Mouse (Mus musculus): ENCODE measurements around the gene Metap1. TPM values are rescaled to one million over a fixed set of nuclear protein-coding genes. Genes with fewer than 3 reads are reported as not detected.

The Metap1 gene
- polyA plus RNA-seq, 1 experiment from 2014 or later: 38.5 TPM

MicroRNA genes within 50 kb of the gene (microRNA counts, 519-probe panel; counts per million panel counts)
- not detected for microRNA mmu-miR-1956

Small RNA genes lying within 50 kb of the gene (microRNA-seq; reads per million reads assigned to microRNA genes)
- gene Mir1956: not detected

Other genes with a start within 250 kb of the Metap1 start
- 44.7 and 62.9 TPM in 2 replicates for gene Adh1, start 228.5 kb downstream of the Metap1 start, polyA plus RNA-seq (2015; fragmentation: Nextera tagmentation; extraction: Ambion mirVana)
- gene Adh6a, start 176.2 kb downstream of the Metap1 start, polyA plus RNA-seq (2015; fragmentation: Nextera tagmentation; extraction: Ambion mirVana): 0.14 and 0.21 TPM in 2 replicates
- 2.3 and 2.5 TPM in 2 replicates for gene Adh6b, start 147.7 kb downstream of the Metap1 start, polyA plus RNA-seq (2015; fragmentation: Nextera tagmentation; extraction: Ambion mirVana)
- gene Adh4, start 74.0 kb downstream of the Metap1 start, polyA plus RNA-seq (2015; fragmentation: Nextera tagmentation; extraction: Ambion mirVana): 0.18 TPM in 1 of 2 replicates, not detected in the other
- gene Adh5, start 46.4 kb downstream of the Metap1 start, polyA plus RNA-seq (2015; fragmentation: Nextera tagmentation; extraction: Ambion mirVana): 154 and 166 TPM in 2 replicates
- 297 and 325 TPM in 2 replicates for gene Eif4e, start 36.7 kb upstream of the Metap1 start, polyA plus RNA-seq (2015; fragmentation: Nextera tagmentation; extraction: Ambion mirVana)